Mouse (Mus musculus): ENCODE data around the gene Prnd. TPM values are rescaled to one million over a fixed set of nuclear protein-coding genes. Genes with fewer than 3 reads are reported as not detected.
A peak's percentile ranks its signal among the peaks of the same experiment; 100 is the strongest.

Gene Prnd
- polyA plus RNA-seq, 1 experiment from 2014 or later, result 3.2 TPM

GRCm38 (mm10) chr2:131908906-131909305, 41.8 kb upstream of the Prnd start:
- 88% methylated on average over 1 of the region's 1 CpGs for WGBS (ENCODE audit: insufficient replicate concordance)
- no peaks in the 10 kb centered on the region for H3K9me3 ChIP-seq (replicated peaks; ENCODE audit: control insufficient read depth, low read length)
- no peak overlapping the region for H3K9ac ChIP-seq (ENCODE audit: low read depth, low read length)
- no peak for ATAC-seq (replicated peaks; ENCODE audit: insufficient number of reproducible peaks, low FRiP score, low TSS enrichment)
- peaks cover 21% of the 10 kb centered on the region for H3K4me1 ChIP-seq (ENCODE audit: control insufficient read depth, insufficient read depth, low read length)
- H3K4me2 ChIP-seq, result peak overlapping the region; percentile 81; the same call in 1 of the 2 replicates
- no peaks in the 10 kb centered on the region for H3K36me3 ChIP-seq (ENCODE audit: control insufficient read depth, insufficient read depth, low read length)
- no peak overlapping the region for H3K27ac ChIP-seq (ENCODE audit: low read depth, low read length)
- H3K27me3 ChIP-seq (ENCODE audit: control insufficient read depth, insufficient read depth, low read length), result no peaks in the 10 kb centered on the region
- no peak overlapping the region for H3K4me3 ChIP-seq (ENCODE audit: low read depth, low read length)

- H3K9ac ChIP-seq (ENCODE audit: low read depth, low read length), result peak within 1 kb of the TSS; percentile 87
- 5% methylated on average over 50 of the region's 52 CpGs for WGBS (ENCODE audit: insufficient replicate concordance)
- no peaks in the 10 kb centered on the region for H3K9me3 ChIP-seq (replicated peaks; ENCODE audit: control insufficient read depth, low read length)
- H3K27me3 ChIP-seq (ENCODE audit: control insufficient read depth, insufficient read depth, low read length), result no peaks in the 10 kb centered on the region
- peak within 1 kb of the TSS; percentile 75 for H3K4me3 ChIP-seq (ENCODE audit: low read depth, low read length)
- H3K27ac ChIP-seq (ENCODE audit: low read depth, low read length), result peak within 1 kb of the TSS; percentile 76; the same call in 1 of the 2 replicates
- no peaks in the 10 kb centered on the region for H3K36me3 ChIP-seq (ENCODE audit: control insufficient read depth, insufficient read depth, low read length)
- H3K4me2 ChIP-seq, result peak within 1 kb of the TSS; percentile 81
- H3K4me1 ChIP-seq (ENCODE audit: control insufficient read depth, insufficient read depth, low read length), result peaks cover 14% of the 10 kb centered on the region
- peak; percentile 92 for ATAC-seq (replicated peaks; ENCODE audit: insufficient number of reproducible peaks, low FRiP score, low TSS enrichment)
These were observed 40.7 kb upstream of the Prnd start, which contains the start of the genes Prnp and Prn for GRCm38 (mm10) chr2:131909683-131910572. Prnp (plus strand) TSS chr2:131909928. Prn (plus strand) TSS chr2:131909957.

GRCm38 (mm10) chr2:131910847-131911246, 39.8 kb upstream of the Prnd start:
- H3K4me3 ChIP-seq (ENCODE audit: low read depth, low read length), result peak overlapping the region; percentile 75
- no peaks in the 10 kb centered on the region for H3K36me3 ChIP-seq (ENCODE audit: control insufficient read depth, insufficient read depth, low read length)
- no peak overlapping the region for H3K9ac ChIP-seq (ENCODE audit: low read depth, low read length)
- no peak overlapping the region for H3K27ac ChIP-seq (ENCODE audit: low read depth, low read length)
- H3K27me3 ChIP-seq (ENCODE audit: control insufficient read depth, insufficient read depth, low read length), result no peaks in the 10 kb centered on the region
- peak overlapping the region; percentile 81 for H3K4me2 ChIP-seq
- WGBS (ENCODE audit: insufficient replicate concordance), result 66% methylated on average over 2 of the region's 2 CpGs
- no peak for ATAC-seq (replicated peaks; ENCODE audit: insufficient number of reproducible peaks, low FRiP score, low TSS enrichment)
- H3K4me1 ChIP-seq (ENCODE audit: control insufficient read depth, insufficient read depth, low read length), result peaks cover 11% of the 10 kb centered on the region; the same call in 1 of the 2 replicates
- H3K9me3 ChIP-seq (replicated peaks; ENCODE audit: control insufficient read depth, low read length), result no peaks in the 10 kb centered on the region

GRCm38 (mm10) chr2:131911341-131911740, 39.3 kb upstream of the Prnd start:
- ATAC-seq (replicated peaks; ENCODE audit: insufficient number of reproducible peaks, low FRiP score, low TSS enrichment), result no peak
- Histone ChIP-seq H3K9ac (ENCODE audit: low read depth, low read length) (no peak overlapping the region), H3K4me3 (ENCODE audit: low read depth, low read length) (no peak overlapping the region), H3K4me2 (peak overlapping the region; percentile 81), H3K4me1 (ENCODE audit: control insufficient read depth, insufficient read depth, low read length) (peaks cover 11% of the 10 kb centered on the region; the same call in 1 of the 2 replicates), H3K27me3 (ENCODE audit: control insufficient read depth, insufficient read depth, low read length) (no peaks in the 10 kb centered on the region), H3K27ac (ENCODE audit: low read depth, low read length) (no peak overlapping the region), H3K36me3 (ENCODE audit: control insufficient read depth, insufficient read depth, low read length) (no peaks in the 10 kb centered on the region), H3K9me3 (replicated peaks; ENCODE audit: control insufficient read depth, low read length) (no peaks in the 10 kb centered on the region)
- WGBS (ENCODE audit: insufficient replicate concordance), result 59% methylated on average over 4 of the region's 4 CpGs

- Histone ChIP-seq H3K27ac (ENCODE audit: low read depth, low read length) (no peak overlapping the region), H3K4me3 (ENCODE audit: low read depth, low read length) (no peak overlapping the region), H3K9me3 (replicated peaks; ENCODE audit: control insufficient read depth, low read length) (no peaks in the 10 kb centered on the region), H3K4me1 (ENCODE audit: control insufficient read depth, insufficient read depth, low read length) (peaks cover 11% of the 10 kb centered on the region; the same call in 1 of the 2 replicates), H3K4me2 (no peak overlapping the region), H3K36me3 (ENCODE audit: control insufficient read depth, insufficient read depth, low read length) (0 out of 2 replicates have a peak, but pooled peaks cover 2% of the 10 kb centered on the region), H3K9ac (ENCODE audit: low read depth, low read length) (no peak overlapping the region), H3K27me3 (ENCODE audit: control insufficient read depth, insufficient read depth, low read length) (no peaks in the 10 kb centered on the region)
- WGBS (ENCODE audit: insufficient replicate concordance), result 70% methylated on average over 8 of the region's 8 CpGs
- no peak for ATAC-seq (replicated peaks; ENCODE audit: insufficient number of reproducible peaks, low FRiP score, low TSS enrichment)
These were observed 38.0 kb upstream of the Prnd start for GRCm38 (mm10) chr2:131912526-131913258.

- Histone ChIP-seq H3K27me3 (ENCODE audit: control insufficient read depth, insufficient read depth, low read length) (no peaks in the 10 kb centered on the region), H3K9ac (ENCODE audit: low read depth, low read length) (no peak overlapping the region), H3K4me3 (ENCODE audit: low read depth, low read length) (no peak overlapping the region), H3K4me1 (ENCODE audit: control insufficient read depth, insufficient read depth, low read length) (peaks cover 8% of the 10 kb centered on the region; the same call in 1 of the 2 replicates), H3K4me2 (no peak overlapping the region), H3K9me3 (replicated peaks; ENCODE audit: control insufficient read depth, low read length) (no peaks in the 10 kb centered on the region), H3K36me3 (ENCODE audit: control insufficient read depth, insufficient read depth, low read length) (no peaks in the 10 kb centered on the region), H3K27ac (ENCODE audit: low read depth, low read length) (no peak overlapping the region)
- WGBS (ENCODE audit: insufficient replicate concordance), result 68% methylated on average over 7 of the region's 7 CpGs
- ATAC-seq (replicated peaks; ENCODE audit: insufficient number of reproducible peaks, low FRiP score, low TSS enrichment), result no peak
These were observed 18.3 kb upstream of the Prnd start for GRCm38 (mm10) chr2:131932275-131932902.

GRCm38 (mm10) chr2:131933013-131933412, 17.6 kb upstream of the Prnd start:
- no peaks in the 10 kb centered on the region for H3K27me3 ChIP-seq (ENCODE audit: control insufficient read depth, insufficient read depth, low read length)
- peaks cover 8% of the 10 kb centered on the region; the same call in 1 of the 2 replicates for H3K4me1 ChIP-seq (ENCODE audit: control insufficient read depth, insufficient read depth, low read length)
- no peaks in the 10 kb centered on the region for H3K36me3 ChIP-seq (ENCODE audit: control insufficient read depth, insufficient read depth, low read length)
- H3K9me3 ChIP-seq (replicated peaks; ENCODE audit: control insufficient read depth, low read length), result no peaks in the 10 kb centered on the region
- no peak overlapping the region for H3K9ac ChIP-seq (ENCODE audit: low read depth, low read length)
- H3K27ac ChIP-seq (ENCODE audit: low read depth, low read length), result no peak overlapping the region
- H3K4me3 ChIP-seq (ENCODE audit: low read depth, low read length), result no peak overlapping the region
- 50% methylated on average over 6 of the region's 6 CpGs for WGBS (ENCODE audit: insufficient replicate concordance)
- no peak for ATAC-seq (replicated peaks; ENCODE audit: insufficient number of reproducible peaks, low FRiP score, low TSS enrichment)
- no peak overlapping the region for H3K4me2 ChIP-seq

GRCm38 (mm10) chr2:131933598-131933997, 17.1 kb upstream of the Prnd start:
- 58% methylated on average over 3 of the region's 3 CpGs for WGBS (ENCODE audit: insufficient replicate concordance)
- Histone ChIP-seq H3K36me3 (ENCODE audit: control insufficient read depth, insufficient read depth, low read length) (no peaks in the 10 kb centered on the region), H3K4me2 (no peak overlapping the region), H3K4me1 (ENCODE audit: control insufficient read depth, insufficient read depth, low read length) (peaks cover 8% of the 10 kb centered on the region; the same call in 1 of the 2 replicates), H3K9me3 (replicated peaks; ENCODE audit: control insufficient read depth, low read length) (no peaks in the 10 kb centered on the region), H3K4me3 (ENCODE audit: low read depth, low read length) (no peak overlapping the region), H3K27ac (ENCODE audit: low read depth, low read length) (no peak overlapping the region), H3K27me3 (ENCODE audit: control insufficient read depth, insufficient read depth, low read length) (no peaks in the 10 kb centered on the region), H3K9ac (ENCODE audit: low read depth, low read length) (no peak overlapping the region)
- no peak for ATAC-seq (replicated peaks; ENCODE audit: insufficient number of reproducible peaks, low FRiP score, low TSS enrichment)
